Mouse (Mus musculus): Measurements from ENCODE around the gene Calca.
"Not testable (repeated sequence)": the region's sequence is repeated elsewhere in the genome, so short reads cannot be mapped to it uniquely, and the experiment has no call there.

The Calca gene

GRCm38 (mm10) chr7:114636102-114636501 lies at the start of gene Calca:
Gene Calca, minus strand, starts transcription at chr7:114636357.
- DNase-seq (ENCODE audit: low spot score in 2 of 2), result no peak

DNA sequence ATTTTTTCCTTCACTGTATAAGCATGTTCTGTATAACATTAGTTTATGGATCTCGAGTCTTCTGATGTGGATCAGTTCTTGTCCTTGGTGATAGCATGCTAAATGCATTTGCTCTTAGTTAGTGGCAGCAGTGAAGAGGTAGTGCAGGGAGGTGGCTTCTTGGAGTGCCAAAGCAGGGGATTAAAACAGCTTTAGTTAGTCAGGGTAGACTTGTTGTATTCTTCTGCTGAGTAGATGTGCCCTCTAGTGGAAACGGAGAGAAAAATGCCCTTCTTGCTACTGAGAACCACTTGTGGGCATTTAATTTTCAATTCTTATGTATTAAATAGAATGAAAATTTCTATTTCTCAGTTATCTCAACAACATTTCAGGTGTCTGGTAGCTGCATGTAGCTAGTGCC lies 36.5 kb upstream of the Calca start:
- no peak for DNase-seq (ENCODE audit: low spot score in 2 of 2)

DNA sequence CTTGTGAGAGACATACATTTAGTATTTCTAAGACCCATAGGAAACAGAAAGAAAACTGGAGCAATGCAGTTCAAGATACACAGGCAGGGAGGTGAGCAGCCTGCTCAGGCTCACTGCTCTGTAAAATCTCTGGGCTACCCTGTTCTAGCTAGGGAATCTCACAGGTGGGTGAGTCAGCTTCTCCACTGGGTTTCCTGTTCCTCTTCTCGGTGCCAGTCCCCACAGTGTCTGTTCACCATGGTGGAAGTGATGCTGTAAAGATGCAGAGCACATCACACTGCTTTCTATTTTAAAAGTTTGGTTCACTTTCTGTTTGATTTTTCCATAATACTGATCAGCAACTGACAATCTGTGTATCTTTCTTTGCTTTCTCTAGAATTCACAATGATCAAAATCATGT lies 35.2 kb upstream of the Calca start:
- DNase-seq (ENCODE audit: low spot score in 2 of 2), result no peak

- no peak for DNase-seq (ENCODE audit: low spot score in 2 of 2)
Measured at GRCm38 (mm10) chr7:114649730-114650129, 13.6 kb upstream of the Calca start.

DNA sequence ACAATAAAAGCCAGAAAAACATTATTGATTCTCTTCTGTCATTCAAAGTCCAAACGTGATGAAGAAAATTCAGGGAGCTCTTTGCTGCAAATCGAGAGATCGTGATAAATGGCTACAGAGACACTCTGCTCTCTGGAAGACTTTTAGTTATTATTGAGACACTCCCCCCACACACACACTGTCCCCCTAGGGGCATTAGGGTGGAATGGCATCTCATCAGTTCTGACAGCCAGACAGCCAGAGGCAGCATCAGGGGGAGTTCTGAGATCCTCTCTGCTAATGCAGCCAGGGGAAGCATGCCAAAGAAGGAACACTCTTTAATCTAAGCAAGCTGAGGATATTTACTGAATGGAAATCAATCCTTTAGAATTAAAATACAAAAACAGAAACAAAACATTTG lies 12.6 kb upstream of the Calca start:
- no peak for DNase-seq (ENCODE audit: low spot score in 2 of 2)

- DNase-seq (ENCODE audit: low spot score in 2 of 2), result no peak
Measured at GRCm38 (mm10) chr7:114635569-114636101, 522 bp downstream of the Calca start.

DNA sequence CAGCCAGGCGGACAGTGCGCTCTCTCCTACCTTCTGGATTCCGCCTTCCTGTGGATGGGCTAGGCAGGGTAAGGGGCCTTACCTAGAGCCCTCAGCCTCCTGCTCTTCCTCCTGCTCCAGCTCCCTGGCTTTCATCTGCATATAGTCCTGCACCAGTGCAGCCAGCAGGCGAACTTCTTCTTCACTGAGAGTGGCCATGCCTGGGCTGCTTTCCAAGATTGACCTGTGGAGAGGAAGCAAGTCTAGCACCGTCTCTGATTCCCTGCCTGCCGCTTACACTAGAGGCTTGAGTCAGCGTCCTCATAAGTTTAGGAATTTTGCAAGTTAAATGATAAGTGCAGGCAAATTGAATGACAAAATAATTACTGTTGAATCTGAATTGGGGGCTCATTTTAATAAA lies 1.8 kb downstream of the Calca start:
- DNase-seq (ENCODE audit: low spot score in 2 of 2), result no peak

- no peak for DNase-seq (ENCODE audit: low spot score in 2 of 2)
Measured at GRCm38 (mm10) chr7:114625966-114626365, 10.2 kb downstream of the Calca start.

DNA sequence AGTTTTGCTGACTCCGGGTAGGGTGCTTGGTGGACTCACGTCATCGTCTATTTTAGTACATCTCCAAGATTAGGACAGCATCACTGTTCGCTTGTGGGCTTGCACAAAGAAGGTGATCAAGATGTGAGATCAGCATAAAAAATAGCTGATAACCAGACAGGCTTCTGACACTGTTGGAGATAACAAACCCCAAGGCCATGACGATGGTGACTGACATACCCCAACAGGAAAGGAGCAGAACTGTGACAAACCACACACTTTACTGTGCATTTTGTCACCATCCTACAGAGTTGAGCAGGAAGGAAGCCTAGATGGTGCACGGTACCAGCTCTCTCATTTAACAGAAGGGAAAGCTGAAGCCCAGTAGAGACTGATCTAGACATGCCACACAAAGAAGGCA lies 19.4 kb downstream of the Calca start:
- DNase-seq (ENCODE audit: low spot score in 2 of 2), result no peak

GRCm38 (mm10) chr7:114594391-114594790 lies 41.8 kb downstream of the Calca start:
- not testable (repeated sequence) for DNase-seq (ENCODE audit: low spot score in 2 of 2)

GRCm38 (mm10) chr7:114582441-114582840 lies 53.7 kb downstream of the Calca start:
- no peak for DNase-seq (ENCODE audit: low spot score in 2 of 2)
